Mouse (Mus musculus): Measurements from ENCODE around the gene Lsg1.

The Lsg1 gene

DNA sequence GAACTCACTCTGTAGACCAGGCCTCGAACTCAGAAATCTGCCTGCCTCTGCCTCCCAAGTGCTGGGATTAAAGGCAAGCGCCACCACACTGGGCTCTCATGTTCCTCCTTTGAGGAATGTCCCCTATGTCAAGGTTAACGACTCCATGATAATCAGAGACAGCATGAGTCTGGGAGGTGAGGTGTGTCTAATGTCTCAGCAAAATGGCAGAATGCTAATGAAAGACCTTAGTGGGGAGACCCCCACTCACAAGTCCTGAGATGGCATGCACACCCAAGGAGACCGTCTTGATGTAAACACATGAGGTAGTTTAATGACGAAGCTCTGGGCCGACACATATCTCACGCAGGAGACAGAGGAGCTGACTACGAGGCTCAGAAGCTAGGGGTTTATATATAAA is 33.3 kb downstream of the Lsg1 start:
- in situ Hi-C loops (cut with MboI) = no loop called here

DNA sequence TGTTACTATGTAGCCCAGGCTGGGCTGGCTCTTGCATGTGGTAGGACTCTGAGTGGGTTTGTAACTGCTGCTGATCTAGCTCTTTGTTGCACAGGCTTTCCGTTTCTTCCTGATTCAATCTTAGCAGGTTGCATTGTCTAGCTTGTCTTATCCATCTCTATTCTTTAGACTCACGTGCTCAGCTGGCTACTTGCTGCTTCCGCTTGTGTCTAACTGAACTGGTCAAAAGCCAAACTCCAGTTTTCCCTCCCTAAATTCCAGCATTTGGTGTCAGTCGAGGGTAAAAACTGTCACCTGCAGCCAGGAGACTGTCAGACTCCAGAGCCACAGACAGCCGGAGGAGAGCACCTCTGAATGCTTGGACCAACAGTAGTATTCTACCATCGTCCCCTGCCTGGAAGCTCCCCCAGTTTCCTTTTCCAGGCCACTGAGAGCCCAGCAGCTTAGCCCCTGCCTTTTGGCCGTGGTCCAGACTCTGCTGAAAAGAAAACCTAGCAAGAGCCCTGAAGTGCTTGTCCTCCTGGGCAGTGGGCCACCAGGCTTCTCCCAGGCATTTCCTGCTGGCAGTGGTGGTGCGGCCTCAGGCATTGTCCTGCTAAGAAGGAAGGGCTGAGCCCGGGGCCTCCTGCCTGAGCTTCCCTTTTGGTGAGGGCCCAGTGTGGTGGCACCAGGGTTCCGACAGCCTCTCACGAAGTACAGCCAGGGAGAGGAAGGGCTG is 34.6 kb downstream of the Lsg1 start:
- in situ Hi-C loops (cut with MboI) = no loop called here

DNA sequence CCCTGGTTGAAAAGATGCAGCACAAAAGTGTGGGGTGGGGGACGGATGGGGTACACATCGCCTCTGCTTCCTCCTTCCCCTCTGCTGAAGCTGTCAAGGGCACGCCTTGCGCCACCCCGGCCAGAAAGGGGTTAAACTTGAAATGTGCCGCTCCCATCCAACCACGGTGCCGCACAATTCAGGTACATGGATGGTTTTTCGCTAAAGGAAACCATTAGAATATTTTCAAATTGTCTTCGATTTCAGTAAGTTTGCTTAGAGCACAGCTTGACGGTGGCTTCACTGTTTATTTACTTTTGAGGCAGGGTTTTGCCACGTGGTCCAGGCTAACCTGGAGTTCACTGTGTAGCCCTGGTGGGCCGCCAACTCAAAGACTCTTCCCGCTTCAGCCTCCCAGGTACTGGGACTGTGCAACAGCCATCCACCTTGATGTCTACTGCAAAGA is 36.6 kb downstream of the Lsg1 start, which contains the start of gene Tmem44:
Gene Tmem44, minus strand, starts transcription at position 95 of the 445 bp plus-strand sequence.
- in situ Hi-C loops (cut with MboI) = no loop called here

DNA sequence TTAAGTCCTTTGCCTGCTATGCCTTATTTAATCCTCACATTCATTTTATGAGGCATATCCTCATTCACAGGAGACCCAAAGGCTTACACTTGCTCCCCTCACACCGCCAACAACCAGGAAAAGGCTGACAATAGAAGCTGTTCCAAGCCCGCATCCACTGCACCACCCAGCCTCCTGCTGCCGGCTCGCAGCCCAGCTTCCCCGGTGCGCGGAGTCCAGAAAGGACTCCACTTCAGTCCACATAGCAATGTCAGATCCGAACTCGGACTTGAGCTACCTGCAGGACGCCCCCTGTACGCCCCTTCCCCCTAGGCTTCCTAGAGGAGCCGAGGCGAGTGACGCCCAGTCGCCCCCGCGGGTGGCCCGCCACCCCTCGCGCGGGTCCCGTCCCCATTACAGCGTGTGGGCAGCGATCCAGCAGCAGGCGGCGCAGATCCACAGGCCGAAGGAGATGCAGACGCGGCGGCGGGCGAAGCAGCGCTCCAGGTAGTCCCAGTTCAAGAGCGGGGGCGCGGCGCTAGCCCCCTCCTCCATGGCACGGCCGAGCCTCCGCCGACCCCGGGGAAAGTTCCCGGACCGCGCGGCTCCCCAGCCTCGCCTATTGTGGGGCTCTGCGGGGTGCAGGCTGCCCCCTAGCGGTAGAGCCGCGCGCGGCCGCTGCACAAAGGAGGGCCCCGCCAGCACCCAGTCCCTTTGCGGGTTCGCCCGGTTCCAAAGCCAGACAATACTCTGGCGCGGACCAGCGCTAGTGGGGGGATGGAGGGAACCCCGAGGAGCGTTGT is 37.2 kb downstream of the Lsg1 start:
- in situ Hi-C loops (cut with MboI) = no loop called here

DNA sequence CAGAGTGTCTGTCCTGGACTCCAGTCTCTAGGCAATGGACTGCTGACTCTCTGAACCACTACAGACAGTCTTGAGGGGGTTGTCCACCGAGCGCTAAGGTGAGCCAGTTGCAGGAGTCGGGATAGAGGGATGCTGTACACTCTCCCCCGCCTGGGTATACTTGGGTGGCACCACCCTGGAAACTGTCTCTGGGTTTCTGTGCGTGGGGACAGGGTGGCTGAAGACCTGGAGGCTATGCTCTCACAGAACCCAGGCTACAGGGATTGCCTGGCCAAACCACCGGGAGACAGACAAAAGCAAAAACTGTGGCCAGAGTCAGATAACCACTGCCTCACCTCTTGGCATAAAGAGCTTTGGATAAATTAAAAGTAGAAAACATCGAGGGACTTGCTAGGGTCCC is 37.9 kb downstream of the Lsg1 start:
- in situ Hi-C loops (cut with MboI) = no loop called here

DNA sequence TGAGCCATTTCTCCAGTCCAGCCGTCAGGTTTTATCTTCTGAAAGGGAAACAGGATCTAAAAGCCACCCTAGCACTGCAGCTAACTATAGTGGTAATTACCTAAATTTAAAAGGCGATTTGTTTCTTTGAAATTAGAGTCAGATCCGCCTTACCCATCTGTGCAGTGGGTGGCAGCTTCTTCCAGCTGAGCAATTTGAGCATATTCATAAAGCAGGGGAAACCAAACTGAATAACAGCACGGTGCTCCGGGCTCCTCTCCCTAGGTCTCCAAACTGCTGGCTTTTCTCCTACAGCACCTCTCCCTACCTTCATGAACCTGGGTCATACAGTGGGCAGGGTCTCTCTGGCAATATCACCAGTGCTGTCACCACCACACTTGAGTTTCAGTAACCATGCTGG is 39.1 kb downstream of the Lsg1 start:
- in situ Hi-C loops (cut with MboI) = no loop called here

DNA sequence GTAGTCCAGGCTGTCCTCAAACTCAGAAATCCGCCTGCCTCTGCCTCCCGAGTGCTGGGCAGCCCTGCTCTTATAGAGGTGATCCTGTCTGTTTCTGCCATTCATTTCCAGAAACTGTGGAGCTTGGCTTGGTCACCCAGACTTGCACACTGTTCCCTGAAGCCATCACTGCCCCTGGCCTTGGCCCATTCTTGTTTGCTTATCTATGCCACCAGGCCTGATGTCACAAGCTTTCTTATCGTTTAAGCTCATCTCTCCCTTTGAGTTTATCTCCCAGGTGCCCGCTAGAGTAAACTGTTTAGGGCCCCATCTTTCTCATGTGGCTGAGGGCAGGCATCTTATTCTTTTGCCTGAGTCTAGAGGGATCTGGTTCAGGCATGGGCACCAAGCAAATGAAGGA is 42.7 kb downstream of the Lsg1 start:
- in situ Hi-C loops (cut with MboI) = no loop called here

DNA sequence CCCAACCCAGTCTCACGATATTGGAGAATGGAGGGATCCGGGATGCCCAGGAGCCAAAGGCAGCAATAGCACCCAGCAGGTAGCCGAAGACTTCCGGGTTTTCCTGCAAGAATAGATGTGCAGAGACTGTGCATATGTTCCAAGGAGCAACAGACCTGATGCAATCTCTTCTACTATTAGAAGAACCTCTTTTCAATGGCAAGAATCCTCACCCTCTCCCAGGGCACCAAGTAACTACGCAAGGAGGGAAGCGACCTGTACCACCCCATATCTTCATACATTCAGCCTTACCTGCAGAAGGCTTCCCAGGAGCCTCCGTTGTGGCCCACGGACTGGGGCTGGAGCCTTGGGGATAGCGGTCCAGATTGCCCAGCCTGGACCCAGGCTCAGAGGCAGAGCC is 44.0 kb downstream of the Lsg1 start:
- in situ Hi-C loops (cut with MboI) = no loop called here

DNA sequence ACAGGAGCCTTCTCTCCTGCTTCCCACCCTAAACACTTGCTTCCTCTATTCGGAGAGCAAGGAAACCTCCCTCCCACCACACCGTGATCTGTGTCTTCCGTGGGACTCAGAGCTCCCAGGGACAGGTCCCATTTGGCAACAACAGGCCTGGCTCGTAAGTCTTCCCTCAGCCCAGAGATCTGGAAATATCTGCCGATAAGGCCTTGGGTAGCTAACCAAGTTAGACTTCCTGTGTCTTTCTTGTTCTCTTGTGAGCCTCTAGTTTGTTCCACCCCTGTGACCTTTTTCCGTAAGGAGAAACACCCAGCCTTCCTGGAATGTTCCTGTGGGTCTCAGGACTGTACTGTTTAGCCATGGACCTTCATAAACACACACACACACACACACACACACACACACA is 44.6 kb downstream of the Lsg1 start:
- in situ Hi-C loops (cut with MboI) = no loop called here

DNA sequence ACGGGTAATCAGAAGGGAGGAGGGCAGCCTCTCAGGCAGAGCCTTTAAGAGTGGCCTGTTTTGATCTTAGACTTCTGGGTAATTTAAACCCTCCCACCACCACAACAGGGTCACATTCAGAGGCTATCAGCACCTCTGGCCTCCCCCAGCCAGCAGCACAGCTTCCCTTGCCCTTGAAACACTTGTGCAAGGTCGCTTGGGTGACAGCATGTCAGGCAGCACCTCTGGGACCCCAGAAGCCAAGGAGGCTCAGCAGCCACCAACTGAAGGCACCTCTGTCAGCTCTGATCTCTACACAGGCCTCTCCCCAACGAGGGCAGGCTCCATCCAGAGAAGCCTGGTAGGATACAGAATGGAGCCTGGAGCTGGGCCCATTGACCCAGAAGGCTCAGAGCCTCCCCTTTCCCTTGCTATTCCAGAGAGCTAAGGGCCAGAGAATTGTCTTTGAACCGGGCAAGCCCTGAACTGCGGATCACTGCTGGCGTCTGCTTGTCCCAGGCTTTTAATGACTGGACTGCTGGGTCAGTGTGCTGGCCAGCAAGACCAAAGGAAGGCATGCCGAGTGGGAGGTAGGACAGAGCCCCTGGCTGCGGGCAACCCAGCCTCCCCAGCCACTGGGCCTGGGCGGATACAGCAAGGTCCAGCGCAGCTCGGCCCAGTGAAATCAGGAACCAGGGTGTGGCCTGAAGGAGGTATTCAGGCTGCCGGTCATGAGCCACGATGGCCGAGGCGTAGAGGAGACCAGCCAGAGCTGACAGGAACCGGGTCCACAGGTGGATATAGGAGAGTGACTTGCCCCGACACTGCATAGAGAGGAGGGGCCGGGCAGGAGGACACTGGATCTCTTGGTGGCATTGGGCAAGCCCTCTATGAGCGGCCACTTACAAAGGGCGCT is 47.0 kb downstream of the Lsg1 start:
- in situ Hi-C loops (cut with MboI) = no loop called here

DNA sequence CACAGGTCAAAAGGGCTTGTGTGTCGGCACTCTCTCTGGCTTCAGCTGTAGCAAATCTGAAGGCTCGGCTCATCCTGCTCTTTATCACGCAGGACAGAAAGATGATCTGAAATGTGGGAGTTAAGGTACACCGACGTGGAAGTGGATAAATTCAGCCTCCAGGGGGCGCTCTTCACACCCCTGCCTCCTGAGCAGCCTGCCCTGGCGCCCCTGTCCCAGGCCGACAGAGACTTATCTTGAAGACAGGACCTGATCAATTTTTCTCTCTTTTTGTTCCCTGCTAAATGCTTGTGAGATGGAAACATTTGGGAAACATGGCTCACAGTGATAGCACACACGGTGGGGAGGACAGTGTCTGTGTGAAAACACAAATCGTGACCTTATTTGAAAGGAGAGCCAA is 48.0 kb downstream of the Lsg1 start:
- in situ Hi-C loops (cut with MboI) = no loop called here

DNA sequence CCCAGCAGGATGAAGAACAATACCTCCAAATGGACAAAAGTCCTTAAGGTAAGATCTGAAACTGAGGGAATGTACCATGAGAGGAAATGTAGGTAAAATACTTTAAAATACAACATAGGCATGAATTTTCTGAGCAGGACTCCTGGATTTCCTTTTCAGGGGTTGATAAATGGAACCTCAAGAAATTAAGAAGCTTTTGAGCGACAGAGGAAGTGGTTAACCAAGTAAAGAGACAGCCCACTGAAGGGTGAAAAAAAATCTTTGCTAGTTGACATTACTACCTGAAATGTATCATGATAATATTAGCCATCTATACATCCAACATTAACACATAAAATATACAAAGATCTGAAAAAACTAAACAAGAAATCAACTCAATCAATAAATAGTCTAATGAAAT is 52.3 kb downstream of the Lsg1 start:
- in situ Hi-C loops (cut with MboI) = no loop called here

DNA sequence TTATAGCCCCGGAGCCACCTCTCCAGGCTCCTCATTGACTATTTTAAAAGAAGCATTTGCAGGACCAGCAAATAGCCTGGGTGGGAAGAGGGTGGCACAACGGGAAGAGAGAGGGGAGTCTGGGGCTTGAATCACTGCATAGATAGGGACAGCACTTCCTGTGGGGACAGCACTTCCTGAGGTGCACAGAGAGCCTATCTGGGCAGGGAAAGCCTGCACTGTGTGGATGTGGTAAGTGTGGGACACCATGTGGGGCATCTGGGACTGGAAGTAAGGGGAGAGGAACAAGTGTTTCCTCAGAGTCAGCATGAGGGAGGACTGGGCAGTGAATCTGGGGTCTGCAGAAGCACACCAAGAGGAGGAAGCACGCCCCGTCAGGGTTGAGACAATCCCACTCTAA is 53.8 kb downstream of the Lsg1 start:
- in situ Hi-C loops (cut with MboI) = no loop called here

DNA sequence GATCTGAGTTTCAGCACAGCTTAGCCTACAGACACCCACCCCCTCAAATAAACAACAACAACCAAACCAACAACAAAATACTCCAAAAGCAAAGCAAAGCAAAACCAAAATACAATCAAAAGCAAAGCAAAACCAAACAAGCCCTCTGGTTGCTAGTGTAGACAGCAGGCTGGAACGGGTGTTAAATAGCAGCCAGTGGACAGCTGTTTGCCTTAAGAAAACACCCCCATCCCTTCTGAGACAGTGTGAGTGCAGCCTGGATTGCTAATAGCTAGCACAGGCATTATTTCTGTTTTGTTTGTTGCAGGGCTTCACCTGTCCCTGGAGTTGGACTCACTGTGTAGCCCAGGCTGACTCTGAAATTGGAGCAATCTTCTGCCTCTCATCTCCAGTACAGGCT is 54.5 kb downstream of the Lsg1 start:
- in situ Hi-C loops (cut with MboI) = no loop called here

DNA sequence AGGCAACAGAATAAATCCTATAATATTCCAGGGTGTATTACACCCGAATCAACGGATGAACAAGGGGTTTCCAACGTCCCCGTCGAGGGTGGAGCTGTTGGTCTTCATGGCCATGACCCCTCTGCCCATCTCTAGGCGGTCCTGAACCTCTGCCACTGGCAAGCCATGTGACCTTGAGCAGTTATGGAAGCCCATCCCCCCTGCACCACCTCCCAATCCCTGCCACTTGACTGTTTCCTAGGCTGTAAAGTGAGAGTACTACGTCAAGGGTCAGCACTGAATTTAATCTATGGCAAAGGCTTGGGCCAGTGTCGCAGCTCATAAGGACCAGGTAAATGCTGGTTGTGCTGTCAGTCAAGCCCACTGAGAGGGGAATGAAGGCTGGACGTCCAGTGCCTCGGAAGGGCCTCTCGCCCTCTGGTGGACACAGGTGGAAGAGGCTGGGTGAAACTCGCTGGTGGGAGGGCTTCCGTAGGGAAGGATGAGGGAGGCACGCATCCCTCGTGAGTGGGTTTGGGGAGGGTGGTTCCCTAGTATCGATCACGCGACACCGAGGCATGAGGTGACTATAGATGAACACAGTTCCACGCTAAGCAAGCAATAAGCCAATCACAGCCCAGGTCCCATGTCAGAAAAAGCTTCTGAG is 55.5 kb downstream of the Lsg1 start:
- in situ Hi-C loops (cut with MboI) = no loop called here

DNA sequence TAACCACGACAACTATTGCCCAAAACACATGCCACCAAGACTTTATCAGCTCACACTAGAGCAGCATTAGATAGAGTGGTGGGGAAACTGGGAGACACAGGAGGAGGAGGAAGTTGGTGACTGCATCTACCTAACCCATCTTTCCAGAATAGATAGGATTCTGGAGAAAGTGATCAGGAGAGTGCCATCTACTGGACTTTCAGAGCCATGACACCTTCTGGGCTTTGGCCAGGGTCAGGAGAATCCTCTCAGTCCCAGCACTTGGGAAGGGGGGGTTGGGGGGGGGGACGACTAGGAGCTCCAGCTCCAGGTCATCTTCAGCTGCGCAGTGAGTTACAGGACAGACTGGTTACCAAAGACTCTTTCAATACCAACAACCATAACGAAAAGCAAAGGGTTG is 56.6 kb downstream of the Lsg1 start:
- in situ Hi-C loops (cut with MboI) = no loop called here

DNA sequence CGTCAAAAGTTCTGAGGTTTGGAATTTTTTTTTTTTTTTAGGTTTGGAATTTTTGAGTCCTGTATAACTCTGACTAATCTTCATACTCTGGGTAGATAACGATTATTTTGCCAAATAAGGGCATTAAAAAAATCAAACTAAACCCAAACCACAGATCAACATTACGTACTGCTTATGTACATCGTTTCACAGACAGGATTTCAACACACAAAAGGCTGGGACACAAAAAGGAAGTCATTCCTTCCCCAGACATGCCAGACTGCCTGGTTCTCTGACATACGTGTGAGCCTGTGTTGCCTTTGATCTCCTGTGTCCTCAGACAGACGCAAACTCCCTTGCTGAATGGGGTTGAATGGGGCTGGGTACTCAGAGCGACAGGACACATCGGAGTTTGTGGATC is 59.0 kb downstream of the Lsg1 start:
- in situ Hi-C loops (cut with MboI) = no loop called here

DNA sequence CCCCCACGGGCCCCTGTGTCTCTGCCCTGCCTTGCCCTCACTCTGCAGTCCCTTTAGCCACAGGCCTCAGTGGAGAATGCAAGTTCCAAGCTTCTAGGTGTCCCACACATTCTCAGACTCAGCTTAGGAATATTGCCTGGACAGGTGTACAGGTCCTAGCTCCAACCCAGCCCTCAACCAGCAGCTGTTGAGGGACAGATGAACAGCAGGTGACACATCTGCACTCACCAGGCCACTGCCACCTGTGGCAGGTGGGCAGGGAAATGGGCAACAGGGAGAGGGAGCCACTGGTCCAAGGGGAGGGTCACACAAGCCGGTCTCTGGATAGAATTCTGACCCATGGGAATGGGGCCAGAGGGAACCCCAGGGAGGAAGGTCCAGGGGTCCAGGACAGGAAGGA is 59.5 kb downstream of the Lsg1 start:
- in situ Hi-C loops (cut with MboI) = no loop called here

DNA sequence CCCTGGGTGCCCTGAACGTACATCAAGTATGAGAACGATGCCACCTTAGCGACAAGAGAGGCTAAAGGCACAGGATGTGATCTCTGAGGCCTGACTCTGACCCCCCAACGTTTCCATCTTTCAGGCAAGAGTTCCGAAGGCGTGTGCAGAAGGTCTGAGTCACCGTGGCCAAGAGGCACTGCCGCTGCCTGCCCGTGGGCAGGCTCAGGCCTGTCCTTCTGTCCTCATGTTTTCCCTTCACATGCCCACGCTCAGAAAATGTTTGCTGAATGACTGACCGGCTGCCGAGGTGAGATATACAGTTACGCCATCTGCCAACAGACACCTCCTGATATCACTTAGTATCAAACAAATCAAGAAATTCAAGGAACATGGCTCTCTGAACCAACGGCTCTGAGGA is 61.6 kb downstream of the Lsg1 start:
- in situ Hi-C loops (cut with MboI) = no loop called here

DNA sequence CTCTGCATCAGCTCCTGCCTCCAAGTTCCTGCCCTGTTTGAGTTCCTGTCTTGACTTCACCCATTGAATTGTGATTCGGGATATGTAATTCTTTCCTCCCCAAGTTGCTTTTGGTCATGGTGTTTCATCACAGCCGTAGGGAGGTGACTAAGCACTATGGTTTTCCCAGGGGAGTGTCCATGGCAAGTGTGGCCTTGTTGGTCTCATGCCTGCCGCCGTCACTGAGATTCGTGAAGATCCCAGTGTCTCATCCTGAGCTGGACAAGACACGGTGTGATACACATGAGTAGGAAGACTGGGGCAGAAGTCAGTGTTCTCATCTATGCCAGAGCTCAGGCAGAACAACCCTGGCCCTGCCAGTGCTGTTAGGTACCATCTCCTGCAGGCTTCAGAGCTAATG is 62.9 kb downstream of the Lsg1 start:
- in situ Hi-C loops (cut with MboI) = no loop called here

DNA sequence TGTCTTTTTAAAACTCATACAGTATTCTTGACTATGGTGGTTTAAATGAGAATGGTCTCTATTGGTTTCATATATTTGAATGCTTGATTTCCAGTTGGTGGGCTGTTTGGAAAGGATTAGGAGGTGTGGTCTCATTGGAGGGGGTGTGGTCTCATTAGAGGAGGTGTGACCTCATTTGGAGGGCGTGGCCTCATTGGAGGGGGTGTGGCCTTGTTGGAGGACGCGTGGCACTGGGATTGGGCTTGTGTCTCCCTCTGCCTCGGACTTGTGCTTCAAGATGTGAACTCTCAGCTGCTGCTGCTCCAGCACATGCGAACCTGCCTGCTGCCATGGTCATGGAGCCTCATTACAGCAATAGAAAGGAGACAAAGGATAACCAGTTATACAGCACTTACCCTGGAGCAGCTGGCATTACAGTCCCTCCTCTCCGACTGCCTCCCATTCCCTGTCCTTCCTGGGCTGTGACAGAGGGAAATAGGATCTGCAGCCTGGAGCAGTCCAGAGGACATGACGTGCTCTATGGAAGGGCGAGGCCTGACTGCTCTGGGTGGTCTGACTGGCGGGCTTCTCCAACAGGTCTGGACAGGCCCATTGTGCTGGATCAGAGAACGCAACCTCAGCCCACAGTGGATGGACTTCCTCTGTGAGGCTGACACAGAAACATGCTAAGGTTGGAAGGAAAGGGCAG is 65.0 kb downstream of the Lsg1 start:
- in situ Hi-C loops (cut with MboI) = no loop called here

Data from mature B cell (primary cell).